In genomic region chr4:35402376-35403133, GRCm38 (mm10) we compare ENCODE assay signal across 16 mouse cellular contexts.
A peak's percentile ranks its signal among the peaks of the same experiment; 100 is the strongest.
DNase-seq lines count a peak whose midpoint lies in the region; ATAC-seq lines count a peak whose summit lies in the region.
"Had no signal": no experiment of that assay in that cellular context is flagged by ENCODE, and none has a peak within 500 bp of the region (broad histone marks: within the 10 kb centered on the region; RNA-seq: fewer than 3 reads in every experiment).

No protein-coding gene starts in this region.

- H3K27ac ChIP-seq in kidney, embryonic 14.5 days (ENCODE audit: low read depth, low read length), result no peak overlapping the region
- H3K27ac ChIP-seq in hindbrain, embryonic 14.5 days, result 0 out of 2 replicates have a peak overlapping the region, but pooled peaks have one; percentile 38
- H3K27ac ChIP-seq: heart, embryonic 13.5 days; liver, embryonic 12.5 days; neural tube, embryonic 12.5 days had no signal

- no peaks in the 10 kb centered on the region for H3K4me1 ChIP-seq in kidney, embryonic 14.5 days (ENCODE audit: control insufficient read depth, insufficient read depth, low read length)
- peaks cover 18% of the 10 kb centered on the region for H3K4me1 ChIP-seq in hindbrain, embryonic 14.5 days (replicated peaks; ENCODE audit: control insufficient read depth, insufficient read depth, low read length)
- H3K4me1 ChIP-seq: heart, embryonic 13.5 days; liver, embryonic 12.5 days had no signal

- no peaks in the 10 kb centered on the region for H3K27me3 ChIP-seq in kidney, embryonic 14.5 days (ENCODE audit: control insufficient read depth, insufficient read depth, low read length)
- H3K27me3 ChIP-seq in hindbrain, embryonic 14.5 days (ENCODE audit: control insufficient read depth, insufficient read depth, low read length), result no peaks in the 10 kb centered on the region
- H3K27me3 ChIP-seq: heart, embryonic 13.5 days; liver, embryonic 12.5 days; neural tube, embryonic 12.5 days had no signal

- H3K36me3 ChIP-seq in kidney, embryonic 14.5 days (ENCODE audit: control insufficient read depth, insufficient read depth, low read length), result no peaks in the 10 kb centered on the region
- H3K36me3 ChIP-seq in hindbrain, embryonic 14.5 days (replicated peaks; ENCODE audit: control insufficient read depth, insufficient read depth), result no peaks in the 10 kb centered on the region
- H3K36me3 ChIP-seq: heart, embryonic 13.5 days; liver, embryonic 12.5 days; neural tube, embryonic 12.5 days had no signal

- H3K4me2 ChIP-seq in kidney, embryonic 14.5 days (replicated peaks; ENCODE audit: low read depth, low read length), result no peak overlapping the region
- H3K4me2 ChIP-seq in hindbrain, embryonic 14.5 days (replicated peaks), result no peak overlapping the region
- H3K4me2 ChIP-seq: heart, embryonic 13.5 days; liver, embryonic 12.5 days; neural tube, embryonic 12.5 days had no signal

- DNase-seq in adrenal gland, postnatal 14 days, result peak; percentile 5
- no peak for DNase-seq in adrenal gland, adult 18-20 months (ENCODE audit: low spot score in 2 of 2)
- DNase-seq in kidney, postnatal 10 days, result no peak
- peak; percentile 84 for DNase-seq in Muller cell, postnatal 12 days (ENCODE audit: inconsistent ontology term)
- DNase-seq in hindbrain, embryonic 14.5 days (ENCODE audit: low spot score), result no peak
- DNase-seq in spleen, postnatal 4 days (ENCODE audit: low spot score in 2 of 2), result no peak
- no peak for DNase-seq in retina, embryonic 14.5 days (ENCODE audit: low spot score)
- DNase-seq: gastrocnemius, postnatal 36 days; kidney, postnatal 4 days; spleen, adult 18-20 months had no signal

- H3K9me3 ChIP-seq in kidney, embryonic 14.5 days (ENCODE audit: control insufficient read depth, low read length), result no peaks in the 10 kb centered on the region
- no peaks in the 10 kb centered on the region for H3K9me3 ChIP-seq in hindbrain, embryonic 14.5 days (ENCODE audit: control insufficient read depth, low read length)
- H3K9me3 ChIP-seq: heart, embryonic 13.5 days; liver, embryonic 12.5 days; neural tube, embryonic 12.5 days had no signal

- no peak overlapping the region for H3K9ac ChIP-seq in kidney, embryonic 14.5 days (ENCODE audit: low read depth, low read length)
- H3K9ac ChIP-seq in hindbrain, embryonic 14.5 days, result no peak overlapping the region
- H3K9ac ChIP-seq: heart, embryonic 13.5 days; liver, embryonic 12.5 days; neural tube, embryonic 12.5 days had no signal

- ATAC-seq in kidney, embryonic 14.5 days (ENCODE audit: low FRiP score, low TSS enrichment), result peak; percentile 40; the same call in 1 of the 2 replicates
- no peak; the same call in 1 of the 2 replicates for ATAC-seq in hindbrain, embryonic 14.5 days (ENCODE audit: low FRiP score)
- ATAC-seq: activated CD4-positive, CD25-positive, alpha-beta regulatory T cell, adult 4 months; liver, embryonic 12.5 days; lung, postnatal 0 days had no signal

- WGBS in kidney, embryonic 14.5 days, result 46% methylated on average over 9 of the region's 9 CpGs
- WGBS in hindbrain, embryonic 14.5 days, result 53% methylated on average over 9 of the region's 9 CpGs

- no peak overlapping the region for H3K4me3 ChIP-seq in kidney, embryonic 14.5 days (ENCODE audit: low read length)
- no peak overlapping the region for H3K4me3 ChIP-seq in hindbrain, embryonic 14.5 days (replicated peaks; ENCODE audit: low read length)
- H3K4me3 ChIP-seq: heart, embryonic 13.5 days; liver, embryonic 12.5 days; neural tube, embryonic 12.5 days had no signal

Comparison
In these comparisons a context has a peak if more than half of its experiments do, and no peak if none do; other contexts are left out.
1. DNase-seq: peak in adrenal gland, postnatal 14 days (single experiment) and Muller cell, postnatal 12 days (single experiment); none in adrenal gland, adult 18-20 months (0 of 2), kidney, postnatal 10 days (single experiment), hindbrain, embryonic 14.5 days (single experiment), spleen, postnatal 4 days (0 of 2) and retina, embryonic 14.5 days (single experiment).